Mouse (Mus musculus) heart, postnatal 14 days (tissue): ENCODE results near the gene Ogdhl. TPM values are rescaled to one million over a fixed set of nuclear protein-coding genes. Genes with fewer than 3 reads are reported as not detected.
"Not testable (repeated sequence)": the region's sequence is repeated elsewhere in the genome, so short reads cannot be mapped to it uniquely, and the experiment has no call there.

Experiments used
- DNase-seq, 2 experiments: peaks; one replicate each; pipeline ENCODE4 v3.0.0; 2021 to 2022
- intact Hi-C: fragments of 180-260 bp; cut with DNase I; formaldehyde crosslinking; loops from one replicate; pipeline ENCODE4 v1.15.1; 2025
- long read RNA-seq, 2 experiments: library from polyadenylated mRNA; stranded (forward); transcript quantifications; one replicate each; pipeline ENCODE4 v2.0.0; 2021
- total RNA-seq, 2 experiments: library from RNA; stranded (reverse); gene quantifications; 2 replicates each; pipeline ENCODE4 v1.2.3; 2021

Ogdhl gene
- 10 to 100 TPM; 38.5 to 42.8 TPM for total RNA-seq
- long read RNA-seq, experiment 1, partial matches to known transcripts = 1 of 2 reads
- long read RNA-seq, experiment 1, other reads (novel, unspliced or antisense) = 1 of 2 reads
- long read RNA-seq, experiment 2, partial matches to known transcripts = 3 of 3 reads
- long read RNA-seq, experiment 2, other reads (novel, unspliced or antisense) = 0 of 3 reads

DNA sequence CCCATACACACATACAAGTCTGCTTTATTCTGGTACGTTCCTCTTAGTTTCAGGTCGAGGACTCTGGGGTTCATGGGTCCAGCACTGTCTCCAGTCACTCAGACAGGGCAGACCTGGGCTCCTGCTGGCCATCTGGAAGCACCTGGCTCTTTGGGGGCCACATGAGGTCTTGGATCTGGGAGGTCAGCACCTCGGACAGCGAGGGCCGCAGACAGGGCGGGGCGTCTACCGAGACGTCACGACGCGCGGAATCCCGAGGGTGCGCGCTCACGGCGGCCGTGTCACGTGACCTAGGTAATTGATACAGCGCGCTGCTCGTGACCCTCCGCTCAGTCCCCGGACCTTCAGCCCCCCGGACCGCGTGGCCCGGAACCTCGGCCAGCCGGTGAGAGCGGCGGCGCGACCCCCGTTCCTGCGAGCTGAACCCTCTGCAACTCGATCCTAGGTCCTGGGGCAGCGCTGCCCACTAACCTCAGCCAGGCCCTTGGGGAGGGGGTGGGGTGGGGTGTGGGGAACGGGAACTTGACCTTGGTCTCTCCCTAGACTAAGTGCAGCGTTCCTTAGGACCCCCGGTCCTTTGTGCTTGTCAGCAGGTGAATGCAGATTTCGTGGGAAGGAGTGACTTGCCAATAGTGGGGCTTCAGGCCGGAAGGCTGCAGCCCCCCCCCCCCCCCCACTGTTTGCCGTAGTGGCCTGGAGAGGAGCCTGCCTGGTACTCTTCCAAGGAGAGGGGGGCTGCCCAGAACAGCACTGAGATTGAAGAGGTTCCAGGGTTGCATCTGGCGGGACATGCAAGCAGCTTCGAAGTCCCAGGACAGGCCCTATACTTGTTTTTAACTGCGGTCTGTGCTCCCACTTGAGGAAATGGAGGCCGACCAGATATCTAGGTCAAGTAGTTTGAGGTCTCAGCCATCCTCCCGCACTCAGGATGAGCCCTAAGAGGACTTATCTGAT lies at the start of gene Ogdhl:
TSS of gene Ogdhl (plus strand) at position 288 of the 954 bp plus-strand sequence.
- DNase-seq = peak; percentile 75 to 79
- intact Hi-C loops = no loop called here

DNA sequence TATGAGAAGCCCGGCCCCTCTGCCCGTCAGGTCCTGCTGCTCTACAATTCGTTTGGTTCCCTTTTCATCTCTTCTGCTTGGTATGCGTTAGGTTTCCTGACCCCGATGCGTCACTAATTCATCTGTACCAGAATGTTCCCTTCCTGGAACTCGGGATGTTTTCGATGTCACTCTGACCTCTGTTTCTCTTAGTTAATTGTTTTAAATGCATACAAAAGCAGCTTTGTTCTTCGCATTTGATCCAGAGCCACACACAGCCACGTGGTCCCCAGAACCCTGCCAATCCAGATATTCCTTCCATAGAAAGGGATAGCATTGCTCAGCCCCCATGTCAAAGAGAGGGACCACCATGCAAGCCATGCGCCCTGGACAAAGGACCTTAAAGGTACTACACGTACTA lies 20.2 kb upstream of the Ogdhl start:
- DNase-seq = no peak

DNA sequence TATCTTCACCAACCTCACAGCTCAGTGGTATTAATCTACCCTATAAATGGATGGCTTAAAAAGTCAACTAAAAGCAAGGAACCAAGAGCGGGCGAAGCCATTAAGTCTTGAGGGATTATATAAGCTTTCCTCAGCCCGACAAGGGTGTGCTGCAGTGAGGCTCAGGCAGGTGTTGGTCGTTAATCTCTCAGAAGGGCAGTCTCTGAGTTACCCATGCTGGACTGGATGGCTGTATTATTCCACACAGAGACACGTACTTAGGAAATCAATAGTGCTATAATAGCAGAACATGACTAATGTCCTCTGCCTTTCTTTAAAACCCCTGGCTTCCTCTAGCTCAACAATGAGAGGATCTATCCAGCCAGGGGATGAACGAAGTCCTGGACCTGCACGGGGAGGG lies 19.4 kb upstream of the Ogdhl start:
- DNase-seq = no peak
- intact Hi-C loops = no loop called here

More for the DNA sequence above, 20.2 kb upstream of the Ogdhl start:
- intact Hi-C loops = no loop called here

DNA sequence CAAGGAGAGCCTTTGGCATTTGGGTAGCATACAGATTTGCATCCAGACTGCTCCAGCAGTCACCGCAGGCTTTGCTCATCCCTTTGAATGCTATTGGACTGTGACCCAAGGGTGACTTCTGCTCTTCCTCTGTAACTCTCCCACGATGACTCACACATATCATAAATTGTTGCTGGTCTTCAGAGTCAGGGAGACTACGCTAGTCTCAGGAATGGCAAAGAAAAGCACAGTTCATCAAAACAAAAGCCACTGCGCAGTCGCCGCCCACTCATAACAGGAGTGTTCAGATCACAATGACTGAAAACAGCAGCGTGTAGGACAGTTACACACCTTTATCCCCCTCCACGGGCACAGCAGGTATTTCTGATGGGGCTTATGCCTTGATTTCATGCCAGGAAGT lies 16.9 kb upstream of the Ogdhl start:
- no peak for DNase-seq
- intact Hi-C loops = no loop called here

DNA sequence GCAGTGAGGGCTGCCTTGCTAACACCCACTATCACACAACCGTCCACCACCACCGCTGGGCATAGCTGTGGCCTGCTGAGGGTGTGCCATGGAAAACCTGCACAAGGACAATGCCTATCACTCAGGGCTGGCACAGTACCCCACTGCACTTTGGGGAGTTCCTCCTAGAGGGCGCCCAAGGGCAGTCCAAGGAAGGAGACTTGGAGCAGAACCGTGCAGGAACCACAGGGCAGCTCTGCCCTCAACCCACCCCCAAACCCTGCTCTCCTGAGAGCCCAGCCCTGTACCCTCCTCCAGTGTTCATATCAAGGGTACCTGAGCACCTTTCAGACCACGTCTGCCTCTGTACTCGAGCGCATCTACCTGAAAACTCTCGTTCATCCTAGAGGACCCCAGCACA lies 11.9 kb upstream of the Ogdhl start:
- peak; percentile 51 to 63 for DNase-seq
- intact Hi-C loops = loop anchor here (10.0 kb wide), 1 partner anchor 165 kb away; no protein-coding TSS in a partner anchor

DNA sequence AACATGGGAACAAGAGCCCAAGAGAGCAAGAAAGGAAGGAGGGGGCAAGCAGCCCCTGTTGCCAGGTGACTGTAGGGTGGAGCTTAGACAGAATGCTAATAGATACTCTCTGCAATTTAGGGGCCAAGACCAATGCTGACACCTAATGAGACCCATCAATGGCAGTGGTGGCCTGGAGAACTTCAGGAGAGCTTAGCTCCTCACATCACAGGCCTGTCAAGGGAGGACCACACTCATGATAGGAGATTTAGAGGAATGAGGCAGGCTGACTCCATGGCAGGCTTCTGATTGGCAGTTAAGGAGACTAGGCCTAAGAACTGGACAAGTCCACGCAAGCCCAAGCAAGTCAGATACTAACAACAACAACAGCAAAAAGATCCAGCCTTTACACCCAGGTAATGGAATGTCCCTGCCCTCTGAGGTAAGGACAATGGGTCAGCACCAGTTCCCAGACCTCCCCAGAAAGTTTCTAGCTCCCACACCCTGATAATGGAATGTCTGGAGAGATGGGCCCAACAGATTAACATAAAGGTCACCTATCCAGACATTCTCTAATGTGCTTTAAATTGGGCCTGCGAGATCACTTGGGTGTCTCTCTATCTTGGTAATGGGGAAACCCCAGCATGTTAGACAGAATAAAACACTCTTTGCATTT lies 10.3 kb upstream of the Ogdhl start:
- intact Hi-C loops = loop anchor here (10.0 kb wide), 1 partner anchor 163 kb away; no protein-coding TSS in a partner anchor

DNA sequence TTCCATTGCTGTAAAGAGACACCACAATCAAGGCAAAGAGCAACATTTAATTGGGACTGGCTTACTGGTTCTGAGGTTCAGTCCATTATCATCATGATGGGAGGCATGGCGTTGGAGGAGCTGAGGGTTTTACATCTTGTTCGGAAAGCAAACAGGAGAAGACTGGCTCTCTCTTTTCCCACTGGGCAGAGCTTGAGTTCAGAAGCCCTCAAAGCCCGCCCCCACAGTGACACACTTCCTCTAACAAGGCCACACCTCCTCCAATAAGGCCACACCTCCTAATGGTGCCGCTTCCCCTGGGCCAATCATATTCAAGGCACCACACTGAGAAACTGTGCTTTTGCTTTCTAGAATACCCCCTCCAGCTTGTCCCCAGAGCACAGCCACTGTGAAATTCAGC lies 4.0 kb upstream of the Ogdhl start:
- DNase-seq = no peak
- intact Hi-C loops = loop anchor here (10.0 kb wide), 1 partner anchor 157 kb away; no protein-coding TSS in a partner anchor

More for the DNA sequence above, 10.3 kb upstream of the Ogdhl start:
- no peak for DNase-seq

DNA sequence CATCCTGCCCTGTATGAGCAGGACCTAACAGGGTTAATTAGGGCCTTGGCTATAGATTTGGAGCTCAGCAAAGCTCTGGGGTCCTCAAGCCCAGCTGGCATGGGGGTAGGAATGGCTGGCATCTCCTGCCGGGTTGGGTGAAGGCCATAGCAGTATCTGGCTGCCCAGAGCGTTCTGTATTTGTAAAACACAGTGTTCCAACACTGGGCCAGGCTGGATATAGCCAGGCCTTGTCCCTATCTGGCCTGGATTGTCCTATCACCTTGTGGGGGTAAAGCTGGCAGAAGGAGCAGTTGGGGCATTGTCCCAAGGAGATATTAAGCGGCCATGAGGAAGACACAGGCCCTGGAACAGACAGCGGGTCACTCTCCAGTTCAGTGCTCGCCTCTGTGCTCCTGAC lies 1.4 kb downstream of the Ogdhl start:
- DNase-seq = peak in 1 of 2 experiments; percentile 16

DNA sequence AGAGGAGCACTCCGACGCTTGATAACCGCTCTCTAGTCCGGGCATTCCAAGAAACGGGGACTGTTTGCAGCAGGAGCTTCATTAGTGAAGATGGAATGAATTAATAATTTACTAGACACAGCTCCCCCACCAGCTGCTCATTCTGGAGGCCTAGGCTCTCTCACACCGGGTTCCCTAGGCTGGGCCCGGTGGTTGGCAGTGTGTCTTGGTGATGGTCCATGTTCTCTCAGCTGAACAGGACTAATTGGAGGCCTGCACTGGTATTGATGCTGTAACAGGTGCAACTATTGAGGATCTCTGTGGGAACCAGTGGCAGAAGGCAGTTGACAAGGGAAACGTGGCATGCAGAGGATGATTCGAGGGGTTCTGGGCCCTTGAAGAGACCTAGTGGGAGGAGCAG lies 5.5 kb downstream of the Ogdhl start:
- intact Hi-C loops = no loop called here
- no peak for DNase-seq

More for the DNA sequence above, 1.4 kb downstream of the Ogdhl start:
- intact Hi-C loops = no loop called here

DNA sequence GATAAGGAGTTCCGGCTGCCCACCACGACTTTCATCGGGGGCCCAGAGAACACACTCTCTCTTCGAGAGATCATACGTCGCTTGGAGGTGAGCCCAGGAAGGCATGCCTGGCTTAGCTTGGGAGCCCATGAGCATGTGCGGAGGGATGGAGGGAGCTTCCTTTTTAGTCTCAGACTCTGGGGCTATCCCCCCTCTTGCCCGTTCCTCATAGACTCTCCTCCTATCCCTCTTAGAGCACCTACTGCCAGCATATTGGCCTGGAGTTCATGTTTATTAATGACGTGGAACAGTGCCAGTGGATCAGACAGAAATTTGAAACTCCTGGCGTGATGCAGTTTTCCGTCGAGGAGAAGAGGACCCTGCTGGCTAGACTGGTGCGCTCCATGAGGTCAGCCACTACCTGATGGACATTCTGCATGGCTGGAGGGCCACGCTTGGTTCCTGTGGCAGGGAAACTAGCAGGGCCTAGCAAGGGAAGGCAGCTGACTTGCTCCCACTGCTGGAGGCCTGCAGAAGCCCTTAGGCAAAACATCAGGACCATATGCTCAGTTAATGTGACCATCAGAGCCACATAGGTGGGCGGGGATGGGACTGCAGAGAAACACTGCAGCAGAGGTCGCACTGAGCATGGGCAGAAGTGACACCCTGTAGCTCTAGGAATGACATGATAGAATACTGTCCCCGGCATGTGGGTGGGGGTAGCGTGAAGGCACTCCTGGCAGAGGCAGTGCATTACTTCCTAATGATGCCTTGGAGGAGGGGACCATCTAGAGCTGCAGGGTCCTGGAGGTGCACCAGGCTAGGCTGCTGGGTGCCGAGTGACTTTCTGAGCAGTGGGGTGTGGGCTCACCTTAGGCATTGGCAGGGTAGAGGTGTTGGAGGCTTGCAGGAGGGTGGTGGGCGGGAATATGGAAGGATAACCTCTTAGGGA lies 11.0 kb downstream of the Ogdhl start:
- intact Hi-C loops = no loop called here

DNA sequence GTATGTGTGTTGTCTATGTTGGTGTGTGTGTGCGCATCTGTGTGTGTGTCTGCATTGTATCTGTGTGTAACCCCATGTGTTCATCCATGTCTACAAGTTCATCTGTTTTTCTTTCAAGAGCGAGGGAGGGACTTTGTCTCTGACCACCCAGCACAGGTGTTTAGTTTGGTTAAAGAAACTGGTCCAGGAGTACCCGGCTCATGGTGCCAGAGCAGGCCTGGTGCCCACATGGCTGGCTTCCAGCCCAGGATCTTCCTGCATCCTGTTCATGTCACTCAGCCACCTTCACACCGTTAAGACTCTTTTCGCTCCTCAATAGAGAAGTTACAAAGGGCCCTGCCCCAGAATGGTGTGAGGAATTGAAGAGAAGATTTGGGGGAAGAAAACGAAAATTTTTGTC lies 14.2 kb downstream of the Ogdhl start:
- DNase-seq = no peak
- intact Hi-C loops = no loop called here

More for the DNA sequence above, 11.0 kb downstream of the Ogdhl start:
- DNase-seq = no peak

DNA sequence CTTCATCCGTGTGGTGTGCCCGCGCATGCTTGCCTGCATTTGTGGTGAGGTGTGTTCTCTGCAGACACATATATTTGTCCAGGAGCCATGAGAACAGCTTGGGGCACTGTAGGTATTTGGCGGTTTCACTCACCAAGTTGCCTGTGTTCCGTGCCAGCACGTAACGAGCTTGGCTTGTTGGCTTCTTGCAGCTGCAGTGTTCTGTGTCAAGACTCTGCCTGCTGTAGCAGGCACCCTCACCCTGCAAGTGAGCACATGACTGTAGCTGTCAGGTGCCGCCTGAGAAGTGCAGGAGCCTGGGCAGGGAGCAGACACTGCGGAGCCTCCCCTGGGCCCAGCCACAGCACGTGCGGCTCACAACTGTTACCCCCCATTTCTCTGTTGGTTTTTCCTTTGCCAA lies 14.7 kb downstream of the Ogdhl start:
- intact Hi-C loops = no loop called here

DNA sequence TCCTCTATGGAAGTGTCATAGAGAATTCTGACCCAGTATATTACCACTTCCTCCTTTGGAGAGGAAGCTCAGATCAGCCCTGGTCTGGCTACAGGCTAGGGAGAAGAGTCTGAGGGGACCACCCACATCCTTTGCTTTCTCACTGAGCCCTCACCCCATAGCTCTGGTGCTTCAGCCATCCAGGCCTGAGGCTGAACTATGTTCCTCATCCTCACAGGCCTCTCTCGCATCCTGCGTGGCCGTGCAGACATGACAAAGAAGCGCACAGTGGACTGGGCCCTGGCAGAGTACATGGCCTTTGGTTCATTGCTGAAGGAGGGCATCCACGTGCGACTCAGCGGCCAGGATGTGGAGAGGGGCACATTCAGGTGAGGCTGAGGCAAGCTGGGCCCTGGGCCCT lies 20.0 kb downstream of the Ogdhl start:
- DNase-seq = no peak
- intact Hi-C loops = no loop called here

More for the DNA sequence above, 14.7 kb downstream of the Ogdhl start:
- DNase-seq = no peak

DNA sequence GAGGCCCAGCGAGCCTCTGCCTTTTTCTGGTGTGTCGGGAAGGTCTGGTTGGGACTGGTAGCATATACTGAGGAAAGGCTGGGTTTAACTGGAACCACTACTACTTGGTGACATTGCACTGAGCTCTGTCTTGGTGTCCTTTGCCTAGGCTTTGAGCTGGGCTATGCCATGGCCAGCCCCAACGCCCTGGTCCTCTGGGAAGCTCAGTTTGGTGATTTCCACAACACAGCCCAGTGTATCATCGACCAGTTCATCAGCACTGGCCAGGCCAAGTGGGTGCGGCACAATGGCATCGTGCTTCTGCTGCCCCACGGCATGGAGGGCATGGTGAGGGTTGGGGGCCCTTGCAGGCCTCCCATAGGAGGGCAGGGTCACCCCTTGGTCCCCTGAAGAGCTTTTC lies 22.4 kb downstream of the Ogdhl start:
- DNase-seq = no peak
- intact Hi-C loops = no loop called here

DNA sequence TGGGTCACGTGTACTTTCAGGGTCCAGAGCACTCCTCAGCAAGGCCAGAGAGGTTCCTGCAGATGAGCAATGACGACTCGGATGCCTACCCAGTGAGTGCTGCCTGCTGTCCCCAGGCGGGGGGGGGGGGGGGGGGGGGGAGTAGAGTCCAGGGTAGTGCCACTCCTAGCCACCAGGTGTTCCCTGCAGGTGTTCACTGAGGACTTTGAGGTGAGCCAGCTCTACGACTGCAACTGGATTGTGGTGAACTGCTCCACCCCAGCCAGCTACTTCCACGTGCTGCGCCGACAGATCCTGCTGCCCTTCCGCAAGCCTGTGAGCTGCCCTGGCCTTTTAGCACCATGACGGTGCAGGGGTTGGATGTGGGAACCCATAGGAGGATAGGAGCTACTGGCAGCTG lies 22.9 kb downstream of the Ogdhl start:
- intact Hi-C loops = no loop called here
- DNase-seq = no peak

DNA sequence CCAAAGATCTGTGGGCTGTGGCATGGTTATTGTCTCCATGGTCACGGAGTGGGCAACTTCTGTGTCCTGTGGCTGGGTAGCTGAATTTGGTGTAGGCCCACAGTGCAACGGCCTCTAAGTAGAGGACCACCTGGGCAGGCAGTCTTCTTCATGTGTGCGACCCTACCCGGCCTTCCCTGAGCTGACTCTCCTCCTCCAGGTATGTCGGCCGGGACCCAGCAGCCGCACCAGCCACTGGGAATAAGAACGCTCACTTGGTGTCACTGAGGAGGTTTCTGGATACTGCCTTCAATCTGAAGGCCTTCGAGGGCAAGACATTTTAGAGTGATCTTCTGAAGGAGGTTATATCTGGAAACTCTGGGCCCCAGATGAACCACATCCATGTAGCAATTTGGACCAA lies 25.5 kb downstream of the Ogdhl start:
- intact Hi-C loops = no loop called here
- no peak for DNase-seq

DNA sequence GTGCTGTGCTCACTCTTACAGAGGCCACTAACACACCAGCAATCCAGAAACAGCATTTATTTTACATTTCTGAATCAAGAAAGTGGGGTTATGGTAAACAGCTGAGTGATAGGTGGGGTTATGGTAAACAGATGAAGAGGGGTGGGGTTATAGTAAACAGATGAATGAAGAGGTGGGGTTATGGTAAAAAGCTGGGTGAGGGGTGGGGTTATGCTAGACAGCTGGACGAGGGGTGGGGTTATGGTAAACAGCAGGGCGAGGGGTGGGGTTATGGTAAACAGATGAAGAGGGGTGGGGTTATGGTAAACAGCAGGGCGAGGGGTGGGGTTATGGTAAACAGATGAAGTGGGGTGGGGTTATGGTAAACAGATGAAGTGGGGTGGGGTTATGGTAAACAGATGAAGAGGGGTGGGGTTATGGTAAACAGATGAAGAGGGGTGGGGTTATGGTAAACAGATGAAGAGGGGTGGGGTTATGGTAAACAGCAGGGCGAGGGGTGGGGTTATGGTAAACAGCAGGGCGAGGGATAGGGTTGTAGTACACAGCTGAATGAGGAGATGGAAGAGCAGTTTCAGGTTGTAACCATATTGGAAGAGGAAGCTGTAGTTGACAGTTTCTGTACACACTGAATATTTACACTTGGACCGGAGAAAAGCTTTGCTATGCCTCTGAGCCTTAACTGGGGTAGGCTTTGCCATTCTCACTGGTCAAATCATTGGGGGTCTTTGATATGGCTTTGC lies 29.5 kb downstream of the Ogdhl start:
- intact Hi-C loops, DNase-seq: not testable (repeated sequence)

DNA sequence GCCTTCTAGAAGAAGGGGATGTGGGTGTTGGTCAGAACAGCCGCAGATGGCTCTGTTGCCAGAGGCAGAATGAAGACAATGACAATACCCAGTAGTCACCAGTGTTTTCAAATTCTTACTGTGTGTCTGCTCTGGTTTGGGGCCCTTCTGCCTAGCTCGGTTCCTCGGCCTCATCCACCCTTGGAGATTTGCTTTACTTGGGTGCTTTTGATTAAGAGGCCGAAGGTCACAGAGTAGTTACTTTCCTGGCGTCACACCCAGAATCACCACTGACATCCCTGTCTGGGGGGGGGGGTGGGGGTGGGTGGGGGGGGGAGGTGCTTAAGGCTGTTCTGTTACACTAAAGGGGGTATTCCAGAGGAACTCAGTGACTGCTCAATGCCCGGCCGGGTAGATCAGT lies 42.5 kb downstream of the Ogdhl start:
- intact Hi-C loops = no loop called here
- DNase-seq = no peak

DNA sequence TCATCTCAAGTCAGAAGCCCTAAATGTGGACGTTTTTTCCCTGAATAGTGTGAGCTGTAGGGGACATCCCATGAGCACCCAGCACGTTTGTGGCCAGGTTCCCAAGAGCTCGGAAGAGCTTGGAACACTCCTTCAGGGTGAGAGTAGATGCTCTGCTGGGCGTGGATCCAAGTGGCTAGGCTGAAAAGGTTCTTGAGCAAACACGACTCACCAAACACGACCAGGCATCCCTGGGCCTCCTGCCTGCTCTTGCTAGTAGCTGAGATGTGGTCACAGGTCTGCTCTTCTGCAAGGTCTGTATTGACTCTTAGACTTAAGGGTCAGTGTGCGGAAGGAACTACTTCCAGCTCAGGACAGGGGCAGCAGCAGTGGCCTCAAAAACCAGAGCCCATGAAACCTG lies 47.9 kb downstream of the Ogdhl start:
- DNase-seq = no peak
- intact Hi-C loops = no loop called here
